8 mouse cellular contexts compared by ENCODE assay signal in the genomic region with DNA sequence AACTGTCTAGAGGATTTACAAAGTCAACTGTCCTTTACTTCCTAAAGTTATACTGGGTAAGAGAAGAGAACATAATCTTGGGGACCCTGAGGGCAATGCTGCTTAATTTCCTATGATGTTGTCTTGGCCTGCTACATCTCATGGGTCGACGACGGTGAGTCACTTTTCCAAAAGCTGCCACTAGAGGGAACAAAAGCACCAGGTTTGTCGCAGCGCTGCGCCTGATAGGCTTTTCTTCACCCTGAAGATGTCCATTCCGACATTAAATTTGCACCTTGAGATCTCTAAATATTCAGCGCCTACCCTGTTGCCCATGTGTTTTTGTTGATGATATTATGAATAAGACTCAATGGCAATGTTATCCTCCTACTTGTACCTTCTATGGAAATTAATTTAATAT.
A peak's percentile ranks its signal among the peaks of the same experiment; 100 is the strongest.
DNase-seq lines count a peak whose midpoint lies in the region; TF ChIP-seq lines count a peak whose summit lies in the region.

No protein-coding gene starts in this region.

- no peaks in the 10 kb centered on the region for H3K4me1 ChIP-seq in embryonic fibroblast, embryonic 13.5 days (ENCODE audit: control insufficient read depth, insufficient read depth, low read length)

- no peak for TF ChIP-seq POLR2A in embryonic fibroblast, embryonic 13.5 days (IDR thresholded peaks at IDR 0.05; ENCODE audit: low read depth, low read length)

- H3K4me3 ChIP-seq in embryonic fibroblast, embryonic 13.5 days (ENCODE audit: insufficient read depth, low read length) = no peak overlapping the region
- no peak overlapping the region for H3K4me3 ChIP-seq in layer of hippocampus, adult 2 months

- peak; percentile 42 for DNase-seq in ES-CJ7 (ENCODE audit: low read depth, low spot score)
- peak; percentile 58 for DNase-seq in adrenal gland, postnatal 14 days
- DNase-seq in heart, postnatal 14 days = peak; percentile 60 to 80
- peak; percentile 65 to 83 for DNase-seq in layer of hippocampus, adult 2 months (ENCODE audit: low spot score in 2 of 2)
- DNase-seq in lung, postnatal 14 days = peak; percentile 71
- DNase-seq in right cerebral cortex, adult 18-20 months = peak; percentile 61
- no peak for DNase-seq in spleen, adult 12 weeks (ENCODE audit: low spot score)

- no peak overlapping the region for H3K27ac ChIP-seq in embryonic fibroblast, embryonic 13.5 days (ENCODE audit: insufficient read depth, low read length)
- no peak overlapping the region for H3K27ac ChIP-seq in layer of hippocampus, adult 2 months

- TF ChIP-seq CTCF in embryonic fibroblast, embryonic 13.5 days (IDR thresholded peaks at IDR 0.05; ENCODE audit: borderline replicate concordance, insufficient read depth, low read length) = peak; percentile 67
- TF ChIP-seq CTCF in layer of hippocampus, adult 2 months (conservative IDR thresholded peaks at IDR 0.05) = peak; percentile 90

- intact Hi-C loops in heart, postnatal 14 days (cut with DNase I) = loop anchor here (5.0 to 10.0 kb wide), 2 partner anchors 178 to 681 kb away; no protein-coding TSS in a partner anchor
